Mouse (Mus musculus): Measurements from ENCODE around the gene Mbtps1.

GRCm38 (mm10) chr8:119502111-119502510 lies 56.4 kb downstream of the Mbtps1 start:
- TF ChIP-seq CTCF (IDR thresholded peaks at IDR 0.05; ENCODE audit: low read depth, low read length): no peak
- TF ChIP-seq POLR2A (IDR thresholded peaks at IDR 0.05; ENCODE audit: borderline replicate concordance, low read depth, low read length): no peak
